9 mouse cellular contexts compared by ENCODE assay signal in genomic region chr1:131708338-131708737, GRCm38 (mm10). TPM values are rescaled to one million over a fixed set of nuclear protein-coding genes. Genes with fewer than 3 reads are reported as not detected.
DNase-seq lines count a peak whose midpoint lies in the region; ATAC-seq and TF ChIP-seq lines count a peak whose summit lies in the region.
"Had no signal": no experiment of that assay in that cellular context is flagged by ENCODE, and none has a peak within 500 bp of the region (broad histone marks: within the 10 kb centered on the region; RNA-seq: fewer than 3 reads in every experiment).

No protein-coding gene starts in this region.

- CTCF ChIA-PET in Patski (lab: Charles Lee): interaction anchor here (0.8 to 1.9 kb wide), 8 partner anchors 12 to 60 kb away, joined by 3 to 7 read pairs (median 4); no protein-coding TSS in a partner anchor

- no peak overlapping the region for H3K27ac ChIP-seq in left cerebral cortex, adult 2 months
- H3K27ac ChIP-seq: heart, embryonic 13.5 days had no signal

- intact Hi-C loops in left cerebral cortex, adult 2 months (cut with DNase I): loop anchor here (1.0 kb wide), 1 partner anchor 138 kb away; no protein-coding TSS in a partner anchor

- DNase-seq in left cerebral cortex, adult 2 months (ENCODE audit: extremely low spot score in 1 of 2, low spot score in 2 of 2): peak; percentile 29 to 56
- no peak for DNase-seq in left cerebral cortex, adult 11 months (ENCODE audit: low spot score)
- no peak for DNase-seq in Patski (ENCODE audit: low read depth, low spot score)
- DNase-seq in lung, postnatal 14 days: peak; percentile 78
- peak; percentile 62 to 83 for DNase-seq in spleen, postnatal 4 days (ENCODE audit: low spot score in 2 of 2)

- H3K4me3 ChIP-seq in left cerebral cortex, adult 2 months: no peak overlapping the region
- H3K4me3 ChIP-seq: heart, embryonic 13.5 days; megakaryocyte, embryonic 14.5 days had no signal

- in situ Hi-C loops in Patski (cut with MboI; ENCODE audit: low pct_unique_long_range_greater_than_20kb): no loop called here

- POLR2A ChIA-PET in Patski (lab: Charles Lee): no interaction called here

- no peak for ATAC-seq in Patski
- ATAC-seq in cerebellum, adult (ENCODE audit: insufficient number of reproducible peaks, low FRiP score, low TSS enrichment): peak; percentile 64; the same call in 1 of the 2 replicates
- ATAC-seq in granulocyte monocyte progenitor cell, adult 5-6 weeks (replicated peaks; ENCODE audit: poor library complexity, severe bottlenecking): peak; percentile 54

- H3K27me3 ChIP-seq in Patski: no peaks in the 10 kb centered on the region

- TF ChIP-seq CTCF in left cerebral cortex, adult 2 months (IDR thresholded peaks at IDR 0.05): peak; percentile 75
- peak; percentile 86 for TF ChIP-seq CTCF in Patski (IDR thresholded peaks at IDR 0.05)

RNA-seq across cellular contexts. Expression of gene Rab7b, which starts 19.8 kb away (rescaled TPM):
- 1 to 10 TPM; 1.6 to 1.9 TPM for total RNA-seq in left cerebral cortex, adult 2 months (2021)
- polyA plus RNA-seq in Patski (2021): 0.82 TPM
- 13.4 and 23.6 TPM in 2 replicates for total RNA-seq in granulocyte monocyte progenitor cell, adult 5-6 weeks (2014; fragmentation: Nextera tagmentation)
- 28.4 and 32.8 TPM in 2 replicates for total RNA-seq in granulocyte monocyte progenitor cell, adult 5-6 weeks (2017)

RNA-seq across cellular contexts. Expression of gene Slc26a9, which starts 35.5 kb away (rescaled TPM):
- total RNA-seq in left cerebral cortex, adult 2 months (2021): under 1 TPM in 1 of 2 experiments, not detected in 1; 0.09 TPM
- polyA plus RNA-seq in Patski (2021): 0.01 TPM
- total RNA-seq in granulocyte monocyte progenitor cell, adult 5-6 weeks (2014; fragmentation: Nextera tagmentation): not detected in 2 replicates
- 0.04 TPM in 1 of 2 replicates, not detected in the other for total RNA-seq in granulocyte monocyte progenitor cell, adult 5-6 weeks (2017)

Comparison
In these comparisons a context has a peak if more than half of its experiments do, and no peak if none do; other contexts are left out.
1. DNase-seq: peak in left cerebral cortex, adult 2 months (2 of 2), lung, postnatal 14 days (single experiment) and spleen, postnatal 4 days (2 of 2); none in left cerebral cortex, adult 11 months (single experiment) and Patski (single experiment).
2. RNA of gene Rab7b, which starts 19.8 kb away (total RNA-seq): 13.4 to 32.8 TPM in granulocyte monocyte progenitor cell, adult 5-6 weeks; 1.6 to 1.9 TPM in left cerebral cortex, adult 2 months; every median in the first group is over 4 times any median in the second.